Mouse (Mus musculus) heart, adult 2 months (tissue): ENCODE measurements around the gene Fyttd1. TPM values are rescaled to one million over a fixed set of nuclear protein-coding genes. Genes with fewer than 3 reads are reported as not detected.
"Not testable (repeated sequence)": the region's sequence is repeated elsewhere in the genome, so short reads cannot be mapped to it uniquely, and the experiment has no call there.

Source experiments
- DNase-seq, 2 experiments: peaks; one replicate each; pipeline ENCODE4 v3.0.0; 2021
- H3K27ac ChIP-seq: fragments of 200-600 bp; 2 replicates; pipeline ENCODE4 v1.8.1; 2022
- H3K27me3 ChIP-seq: fragments of 200-500 bp; 2 replicates; pipeline ENCODE4 v1.6.1; 2012; ENCODE audit warnings: mild to moderate bottlenecking, low read length, inconsistent platforms, mixed read lengths; ENCODE audit not compliant: control insufficient read depth, insufficient read depth
- H3K36me3 ChIP-seq: fragments of 200-500 bp; 2 replicates; pipeline ENCODE4 v1.6.1; 2012; ENCODE audit warnings: low read length, inconsistent platforms; ENCODE audit not compliant: control insufficient read depth, insufficient read depth
- H3K4me1 ChIP-seq: fragments of 200-500 bp; 2 replicates; pipeline ENCODE4 v1.6.1; 2011; ENCODE audit warnings: low read length; ENCODE audit not compliant: control insufficient read depth, insufficient read depth
- H3K4me3 ChIP-seq: fragments of 200-600 bp; 2 replicates; pipeline ENCODE4 v1.8.1; 2022
- H3K79me2 ChIP-seq: fragments of 200-500 bp; replicated peaks from 2 replicates; pipeline ENCODE4 v1.6.1; 2012; ENCODE audit warnings: mild to moderate bottlenecking, inconsistent platforms, low read length, moderate library complexity, mixed read lengths; ENCODE audit not compliant: control insufficient read depth, insufficient read depth
- H3K9ac ChIP-seq: fragments of 200-500 bp; 2 replicates; pipeline ENCODE4 v1.6.1; 2012; ENCODE audit warnings: low read depth, mild to moderate bottlenecking, control low read depth, inconsistent platforms, low read length, mixed read lengths
- CTCF ChIP-seq: fragments of 200-600 bp; IDR thresholded peaks from 2 replicates; pipeline ENCODE4 v1.8.1; 2022; ENCODE audit warnings: antibody characterized with exemption, mild to moderate bottlenecking, moderate library complexity
- EP300 ChIP-seq: fragments of 200-500 bp; IDR thresholded peaks from 2 replicates; pipeline ENCODE4 v1.6.1; 2011; ENCODE audit warnings: low read depth, low read length, control low read depth; ENCODE audit not compliant: insufficient read depth
- POLR2A ChIP-seq: fragments of 200-500 bp; IDR thresholded peaks from 2 replicates; pipeline ENCODE4 v1.6.1; 2011; ENCODE audit warnings: mild to moderate bottlenecking, low read depth, low read length, control low read depth; ENCODE audit not compliant: insufficient read depth
- WGBS: fragments of 180-500 bp; shearing (Covaris S2); methylation state at CpG from one replicate; pipeline ENCODE4 v1.1.7; 2018; 5-methylcytosine and 5-hydroxymethylcytosine counted together
- intact Hi-C: fragments of 180-260 bp; cut with DNase I; formaldehyde crosslinking; loops from one replicate; pipeline ENCODE4 v1.15.1; 2025
- polyA plus RNA-seq: library from polyadenylated mRNA; depleted of rRNA; stranded (reverse); fragments of >200 nt; gene quantifications from 2 replicates; pipeline ENCODE4 v1.2.3, GENCODE M21; 2012
- total RNA-seq, 2 experiments: library from RNA; stranded (reverse); gene quantifications; 2 replicates each; pipeline ENCODE4 v1.2.3; 2021

Fyttd1 gene
- total and polyA plus RNA-seq, 3 experiments, result 13.4 to 108 (median 101) TPM

GRCm38 (mm10) chr16:32927044-32927443 lies 49.7 kb downstream of the Fyttd1 start:
- WGBS, result 90% methylated on average over 8 of the region's 8 CpGs
- H3K27me3 ChIP-seq, result no peaks in the 10 kb centered on the region
- no peak for DNase-seq
- no peak overlapping the region for H3K9ac ChIP-seq
- H3K36me3 ChIP-seq, result no peaks in the 10 kb centered on the region
- TF ChIP-seq EP300 (no peak), CTCF (no peak), POLR2A (no peak)
- peaks cover 6% of the 10 kb centered on the region for H3K79me2 ChIP-seq
- no peak overlapping the region for H3K4me3 ChIP-seq
- H3K4me1 ChIP-seq, result peaks cover 2% of the 10 kb centered on the region
- intact Hi-C loops, result no loop called here
- no peak overlapping the region for H3K27ac ChIP-seq

DNA sequence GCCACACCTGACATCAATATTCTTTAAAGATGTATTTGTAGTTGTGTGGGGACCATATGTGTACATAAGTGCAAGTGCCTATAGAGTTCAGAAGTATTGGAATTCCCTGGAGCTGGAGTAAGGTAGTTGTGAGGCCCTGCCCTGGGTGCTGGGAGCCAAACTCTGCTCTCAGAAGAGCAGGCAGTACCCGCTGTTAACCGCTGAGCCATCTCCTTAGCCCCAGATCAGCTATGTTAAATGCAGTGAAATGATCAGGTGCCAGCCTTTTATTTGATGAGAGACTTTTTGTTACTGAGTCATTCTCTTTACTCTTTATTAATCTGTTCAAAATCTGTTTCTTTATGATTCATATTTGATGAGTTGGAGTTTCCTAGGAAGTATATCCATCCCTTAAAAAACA lies 52.6 kb downstream of the Fyttd1 start:
- WGBS, result 70% methylated on average over 2 of the region's 2 CpGs
- peaks cover 4% of the 10 kb centered on the region for H3K4me1 ChIP-seq
- peaks cover 2% of the 10 kb centered on the region; the same call in 1 of the 2 replicates for H3K36me3 ChIP-seq
- no peaks in the 10 kb centered on the region for H3K27me3 ChIP-seq
- H3K27ac ChIP-seq, result no peak overlapping the region
- DNase-seq, result no peak
- TF ChIP-seq CTCF (no peak), EP300 (no peak), POLR2A (no peak)
- H3K4me3 ChIP-seq, result no peak overlapping the region
- peaks cover 7% of the 10 kb centered on the region for H3K79me2 ChIP-seq
- no peak overlapping the region for H3K9ac ChIP-seq
- intact Hi-C loops, result no loop called here

GRCm38 (mm10) chr16:32934470-32934869 lies 57.2 kb downstream of the Fyttd1 start:
- Histone ChIP-seq H3K27me3 (no peaks in the 10 kb centered on the region), H3K4me1 (peaks cover 8% of the 10 kb centered on the region), H3K36me3 (peaks cover 2% of the 10 kb centered on the region), H3K27ac (no peak overlapping the region), H3K9ac (no peak overlapping the region), H3K4me3 (no peak overlapping the region), H3K79me2 (peaks cover 6% of the 10 kb centered on the region)
- 76% methylated on average over 2 of the region's 2 CpGs for WGBS
- TF ChIP-seq POLR2A (no peak), EP300 (no peak), CTCF (no peak)
- DNase-seq, result no peak
- intact Hi-C loops, result no loop called here

GRCm38 (mm10) chr16:32935088-32935487 lies 57.8 kb downstream of the Fyttd1 start:
- H3K4me1 ChIP-seq, result peaks cover 8% of the 10 kb centered on the region
- intact Hi-C loops, result no loop called here
- H3K27me3 ChIP-seq, result no peaks in the 10 kb centered on the region
- H3K36me3 ChIP-seq, result peaks cover 2% of the 10 kb centered on the region
- H3K27ac ChIP-seq, result peak overlapping the region; percentile 6
- H3K4me3 ChIP-seq, result no peak overlapping the region
- H3K9ac ChIP-seq, result no peak overlapping the region
- H3K79me2 ChIP-seq, result peaks cover 6% of the 10 kb centered on the region
- 37% methylated on average over 1 of the region's 1 CpGs for WGBS
- TF ChIP-seq POLR2A, result no peak
- no peak for TF ChIP-seq CTCF
- no peak for TF ChIP-seq EP300
- no peak for DNase-seq

- no peak for DNase-seq
- H3K9ac ChIP-seq, result no peak overlapping the region
- TF ChIP-seq EP300 (no peak), CTCF (no peak), POLR2A (no peak)
Observed at GRCm38 (mm10) chr16:32937358-32937757, 60.1 kb downstream of the Fyttd1 start.

DNA sequence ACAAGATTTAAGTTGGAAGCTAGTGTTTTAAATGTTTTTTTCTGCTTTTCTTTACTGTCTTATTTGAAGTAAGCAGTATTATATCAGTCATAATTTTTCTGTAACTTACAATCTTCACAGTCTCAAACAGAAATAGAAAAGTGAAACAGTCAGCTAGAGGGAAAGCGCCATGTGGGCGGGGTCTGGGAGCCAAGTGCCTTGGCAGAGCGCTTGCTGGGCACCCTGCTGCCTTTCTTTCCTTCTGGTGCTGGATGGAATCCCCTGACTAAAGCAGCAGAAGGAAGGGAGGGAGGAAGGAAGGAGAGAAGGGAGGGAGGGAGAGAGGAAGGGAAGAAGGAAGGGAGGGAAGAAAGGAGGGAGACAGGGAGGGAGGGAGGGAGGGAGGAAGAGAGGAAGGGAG lies 62.0 kb downstream of the Fyttd1 start:
- H3K27ac ChIP-seq, H3K36me3 ChIP-seq, H3K4me1 ChIP-seq, intact Hi-C loops, H3K79me2 ChIP-seq, H3K4me3 ChIP-seq, H3K9ac ChIP-seq, H3K27me3 ChIP-seq: not testable (repeated sequence)
- 49% methylated on average over 3 of the region's 3 CpGs for WGBS
- peak; percentile 46 to 48 for DNase-seq

More at GRCm38 (mm10) chr16:32937358-32937757, 60.1 kb downstream of the Fyttd1 start:
- H3K4me1 ChIP-seq, result peaks cover 8% of the 10 kb centered on the region
- H3K4me3 ChIP-seq, result no peak overlapping the region
- H3K79me2 ChIP-seq, result peaks cover 2% of the 10 kb centered on the region; the same call in 1 of the 2 replicates
- H3K27ac ChIP-seq, result peak overlapping the region; percentile 10; the same call in 1 of the 2 replicates
- no peaks in the 10 kb centered on the region for H3K27me3 ChIP-seq
- intact Hi-C loops, result no loop called here
- WGBS, result 61% methylated on average over 2 of the region's 2 CpGs
- peaks cover 2% of the 10 kb centered on the region for H3K36me3 ChIP-seq

DNA sequence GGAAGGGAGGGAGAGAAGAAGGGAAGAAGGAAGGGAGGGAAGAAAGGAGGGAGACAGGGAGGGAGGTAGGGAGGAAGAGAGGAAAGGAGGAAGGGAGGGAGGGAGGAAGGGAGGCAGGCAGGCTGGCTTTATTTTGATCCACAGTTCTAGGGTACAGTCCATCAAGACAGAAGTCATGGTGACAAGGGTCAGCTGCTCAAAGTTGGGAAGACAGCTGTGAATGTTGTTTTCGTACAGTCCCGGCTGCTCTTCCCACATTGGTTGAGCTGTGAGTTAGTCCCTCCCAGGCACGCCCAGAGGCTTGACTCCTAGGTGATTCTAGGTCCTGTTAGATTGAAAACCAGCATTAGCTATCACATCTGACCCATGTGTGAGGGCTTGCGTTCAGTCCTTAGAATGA lies 62.4 kb downstream of the Fyttd1 start:
- H3K27me3 ChIP-seq, H3K4me1 ChIP-seq, H3K4me3 ChIP-seq, intact Hi-C loops, H3K9ac ChIP-seq, H3K79me2 ChIP-seq, H3K27ac ChIP-seq, H3K36me3 ChIP-seq: not testable (repeated sequence)
- peak in 1 of 2 experiments; percentile 18 for DNase-seq
- 77% methylated on average over 4 of the region's 4 CpGs for WGBS

- 69% methylated on average over 2 of the region's 2 CpGs for WGBS
- H3K27me3 ChIP-seq, DNase-seq, H3K9ac ChIP-seq, H3K27ac ChIP-seq, H3K4me1 ChIP-seq, H3K79me2 ChIP-seq, intact Hi-C loops, H3K36me3 ChIP-seq, H3K4me3 ChIP-seq: not testable (repeated sequence)
Observed at GRCm38 (mm10) chr16:32941226-32941625, 63.9 kb downstream of the Fyttd1 start.
